Mouse (Mus musculus) cerebellum, adult (tissue): ENCODE measurements around the gene Lect2.

Experiments used
- ATAC-seq: cut with Nextera tagmentation; 2 replicates; pipeline ENCODE4 v1.9.2; 2017; ENCODE audit warnings: mild to moderate bottlenecking, moderate library complexity, mixed read lengths; ENCODE audit not compliant: insufficient number of reproducible peaks, low FRiP score, low TSS enrichment

Lect2 gene

GRCm38 (mm10) chr13:56513595-56513994 lies 34.7 kb downstream of the Lect2 start:
- ATAC-seq: no peak

DNA sequence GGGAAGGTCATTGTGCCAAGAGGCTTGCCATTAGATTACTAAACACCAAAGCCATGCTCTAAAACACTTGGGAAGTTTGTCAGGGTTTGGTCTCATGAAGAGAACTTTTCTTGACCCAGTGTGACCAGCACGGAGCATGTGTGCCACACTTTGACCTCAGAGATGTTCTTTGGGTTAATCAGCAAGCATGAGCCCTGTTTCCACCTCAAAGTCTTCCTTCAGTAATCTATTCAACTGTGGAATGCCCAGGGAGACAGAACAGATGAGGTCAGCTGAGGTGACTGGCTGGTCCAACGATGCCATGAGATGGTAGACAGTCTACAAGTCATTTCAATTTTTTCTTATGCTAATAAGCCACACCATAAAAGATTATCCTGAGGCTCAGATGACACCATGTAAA lies 38.5 kb downstream of the Lect2 start:
- no peak for ATAC-seq

DNA sequence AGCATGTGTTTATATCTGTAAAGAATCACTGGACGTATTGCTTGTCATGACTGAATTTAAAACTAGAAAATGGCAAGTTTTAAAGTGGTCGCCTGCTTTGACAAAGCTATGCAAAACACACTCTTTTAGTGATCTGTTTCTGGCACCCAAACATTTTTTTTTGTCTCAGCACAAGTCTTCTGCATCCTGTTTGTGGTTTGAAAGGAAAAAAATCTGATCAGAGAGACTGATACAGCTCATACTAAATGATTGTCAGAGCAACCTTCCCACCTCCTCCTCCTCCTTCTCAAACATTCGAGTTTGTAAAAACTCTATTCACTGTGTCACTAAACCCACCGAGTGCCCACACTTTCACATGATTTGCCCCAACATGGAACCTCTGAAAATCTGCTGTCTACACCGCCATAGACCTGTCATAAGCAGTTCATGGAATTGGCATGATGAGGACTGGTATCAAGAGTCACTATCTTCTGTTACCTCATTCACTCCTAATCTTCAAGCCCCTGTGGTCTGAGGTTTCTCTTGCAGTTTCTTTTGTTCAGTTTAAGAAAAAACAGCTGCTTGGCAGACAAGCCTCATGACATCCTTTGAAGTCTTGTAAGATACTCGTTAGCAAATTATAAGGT lies 41.3 kb downstream of the Lect2 start:
- no peak for ATAC-seq

DNA sequence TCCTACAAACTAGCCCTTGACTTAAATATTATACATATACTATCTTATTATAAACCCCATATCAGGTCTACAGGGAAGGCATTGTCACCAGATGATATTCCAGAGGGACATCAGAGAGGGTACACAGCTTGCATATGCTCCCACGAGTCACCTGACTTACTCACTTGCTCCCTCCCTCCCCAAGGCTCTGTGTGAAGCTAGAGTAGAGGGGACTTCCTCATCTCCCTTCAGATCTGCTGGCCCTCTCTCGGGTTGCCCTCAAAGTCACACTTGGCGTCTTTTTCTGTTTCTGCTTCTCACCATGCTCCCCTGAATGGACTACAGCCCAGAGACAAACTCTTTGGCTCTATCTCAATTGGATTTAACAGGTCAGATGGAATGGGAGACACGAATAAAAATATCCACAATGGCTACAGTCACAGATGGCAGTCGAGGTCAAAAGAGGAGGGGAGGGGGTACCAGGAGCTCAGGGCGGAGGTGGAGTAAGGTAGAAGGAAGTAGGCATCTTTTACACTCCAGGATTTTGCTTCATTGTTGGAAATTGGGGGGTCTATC lies 46.4 kb downstream of the Lect2 start:
- ATAC-seq: no peak

GRCm38 (mm10) chr13:56500636-56501035 lies 47.7 kb downstream of the Lect2 start:
- no peak for ATAC-seq

DNA sequence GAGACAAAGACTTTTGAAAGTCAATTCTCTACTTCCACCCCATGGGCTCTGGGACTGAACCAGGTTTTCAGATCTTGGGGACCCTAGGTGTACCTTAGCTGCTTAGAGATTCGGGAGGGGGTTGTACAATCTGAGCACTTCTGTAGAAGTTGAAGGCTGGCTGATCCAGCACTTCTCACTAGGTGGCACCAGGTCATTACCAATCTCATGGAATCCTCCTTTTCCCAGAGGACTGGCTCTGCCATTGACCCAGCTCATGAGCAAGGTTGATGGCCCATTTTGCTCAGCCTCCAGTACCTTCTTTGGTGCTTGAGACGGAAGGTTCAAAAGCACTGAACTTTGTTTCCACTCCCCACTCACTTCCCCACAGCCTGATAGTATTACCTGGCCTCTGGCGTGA lies 48.2 kb downstream of the Lect2 start:
- no peak for ATAC-seq

- ATAC-seq: no peak
Measured at GRCm38 (mm10) chr13:56494440-56494839, 53.9 kb downstream of the Lect2 start.
